1 mouse cellular context compared by ENCODE assay signal in the genomic region with DNA sequence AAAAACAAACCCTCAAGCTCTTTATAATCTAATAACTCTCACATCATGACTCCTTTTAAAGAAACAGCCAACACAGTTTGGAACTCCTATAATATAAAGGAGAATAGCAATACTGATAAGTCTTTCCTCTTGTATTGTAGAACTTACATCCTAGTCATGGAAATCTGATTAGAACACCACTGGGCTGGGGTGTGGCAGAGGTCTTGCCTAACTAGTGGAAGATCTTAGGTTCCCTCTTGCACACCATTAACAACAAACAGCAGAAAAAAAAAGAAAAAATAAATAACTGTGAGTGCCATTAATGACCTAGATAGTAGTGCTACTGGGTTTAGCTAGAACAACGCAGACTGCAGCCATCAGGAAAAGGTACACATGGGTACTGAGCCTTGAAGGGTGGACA.
TF ChIP-seq lines count a peak whose summit lies in the region.

No protein-coding gene starts in this region.

TF ChIP-seq in MEL, 35 proteins besides CTCF, POLR2A, EP300 and RAD21:
- TF ChIP-seq ZNF384 (IDR thresholded peaks at IDR 0.05; ENCODE audit: low read depth, low read length) (peak; percentile 63), E2F4 (IDR thresholded peaks at IDR 0.05; ENCODE audit: borderline replicate concordance, low read depth, low read length) (no peak), ELF1 (IDR thresholded peaks at IDR 0.05; ENCODE audit: low read depth, low read length) (no peak), CHD2 (IDR thresholded peaks at IDR 0.05; ENCODE audit: low read length) (no peak), TCF12 (IDR thresholded peaks at IDR 0.05; ENCODE audit: low read depth, low read length) (no peak), MXI1 (IDR thresholded peaks at IDR 0.05; ENCODE audit: low read depth, low read length) (peak; percentile 46; the same call in 1 of the 2 replicates), SIN3A (IDR thresholded peaks at IDR 0.05; ENCODE audit: low read length) (peak; percentile 66; the same call in 1 of the 2 replicates), ZC3H11A (IDR thresholded peaks at IDR 0.05; ENCODE audit: low read depth, low read length) (no peak), POLR2AphosphoS2 (IDR thresholded peaks at IDR 0.05; ENCODE audit: low read length) (no peak), GATA1 (IDR thresholded peaks at IDR 0.05; ENCODE audit: low read depth, low read length) (peak; percentile 59; the same call in 1 of the 2 replicates), POLR2AphosphoS5 (IDR thresholded peaks at IDR 0.05; ENCODE audit: borderline replicate concordance, low read depth, low read length) (no peak), TBP (IDR thresholded peaks at IDR 0.05; ENCODE audit: low read depth, low read length) (0 out of 2 replicates have a peak, but pooled peaks have one; percentile 35), SMC3 (IDR thresholded peaks at IDR 0.05; ENCODE audit: low read depth, low read length) (no peak), MYC (IDR thresholded peaks at IDR 0.05; ENCODE audit: low read depth, low read length) (no peak), CHD1 (IDR thresholded peaks at IDR 0.05; ENCODE audit: low read depth, low read length) (no peak), MYB (IDR thresholded peaks at IDR 0.05; ENCODE audit: low read depth, low read length) (no peak), ETS1 (IDR thresholded peaks at IDR 0.05; ENCODE audit: low read depth, low read length) (peak; percentile 16; the same call in 1 of the 2 replicates), MAZ (IDR thresholded peaks at IDR 0.05; ENCODE audit: low read depth, low read length) (no peak), RCOR1 (IDR thresholded peaks at IDR 0.05; ENCODE audit: low read depth, low read length) (no peak), MAX (IDR thresholded peaks at IDR 0.05; ENCODE audit: low read length) (no peak), HCFC1 (IDR thresholded peaks at IDR 0.05; ENCODE audit: low read depth, low read length) (peak; percentile 43; the same call in 1 of the 2 replicates), MAFK (IDR thresholded peaks at IDR 0.05; ENCODE audit: borderline replicate concordance, low read depth, low read length) (no peak), BHLHE40 (IDR thresholded peaks at IDR 0.05; ENCODE audit: borderline replicate concordance, low read depth, low read length) (no peak), USF2 (IDR thresholded peaks at IDR 0.05; ENCODE audit: borderline replicate concordance in 1 of 2, insufficient read depth in 1 of 2, low read depth in 1 of 2, low read length in 2 of 2) (no peak), UBTF (IDR thresholded peaks at IDR 0.05; ENCODE audit: borderline replicate concordance, insufficient read depth, low read depth, low read length) (no peak), NRF1 (IDR thresholded peaks at IDR 0.05; ENCODE audit: insufficient read depth, low read depth, low read length, poor library complexity, severe bottlenecking) (no peak), USF1 (IDR thresholded peaks at IDR 0.05; ENCODE audit: low read depth, low read length) (no peak), MEF2A (IDR thresholded peaks at IDR 0.05; ENCODE audit: extremely low read depth, insufficient replicate concordance, low read depth, low read length, poor library complexity, severe bottlenecking) (no peak), JUND (IDR thresholded peaks at IDR 0.05; ENCODE audit: low read depth, low read length) (no peak), TAL1 (IDR thresholded peaks at IDR 0.05; ENCODE audit: low read length) (no peak), GABPA (IDR thresholded peaks at IDR 0.05; ENCODE audit: low read depth, low read length) (no peak), NELFE (IDR thresholded peaks at IDR 0.05; ENCODE audit: low read depth, low read length) (no peak), ZMIZ1 (IDR thresholded peaks at IDR 0.05; ENCODE audit: low read depth, low read length) (no peak), KAT2A (conservative IDR thresholded peaks at IDR 0.05; ENCODE audit: low read depth, low read length) (no peak), ZKSCAN1 (IDR thresholded peaks at IDR 0.05; ENCODE audit: low read depth, low read length) (no peak)
TF ChIP-seq in MEL: peak in this region for 7.
